Mouse (Mus musculus): ENCODE results near the gene Syt11. TPM values are rescaled to one million over a fixed set of nuclear protein-coding genes. Genes with fewer than 3 reads are reported as not detected.

Gene Syt11
- polyA plus RNA-seq (2017; shearing (Covaris generic)): 100 to 1,000 TPM in 1 of 2 experiments, 10 to 100 TPM in 1; 64.9 to 104 TPM

DNA sequence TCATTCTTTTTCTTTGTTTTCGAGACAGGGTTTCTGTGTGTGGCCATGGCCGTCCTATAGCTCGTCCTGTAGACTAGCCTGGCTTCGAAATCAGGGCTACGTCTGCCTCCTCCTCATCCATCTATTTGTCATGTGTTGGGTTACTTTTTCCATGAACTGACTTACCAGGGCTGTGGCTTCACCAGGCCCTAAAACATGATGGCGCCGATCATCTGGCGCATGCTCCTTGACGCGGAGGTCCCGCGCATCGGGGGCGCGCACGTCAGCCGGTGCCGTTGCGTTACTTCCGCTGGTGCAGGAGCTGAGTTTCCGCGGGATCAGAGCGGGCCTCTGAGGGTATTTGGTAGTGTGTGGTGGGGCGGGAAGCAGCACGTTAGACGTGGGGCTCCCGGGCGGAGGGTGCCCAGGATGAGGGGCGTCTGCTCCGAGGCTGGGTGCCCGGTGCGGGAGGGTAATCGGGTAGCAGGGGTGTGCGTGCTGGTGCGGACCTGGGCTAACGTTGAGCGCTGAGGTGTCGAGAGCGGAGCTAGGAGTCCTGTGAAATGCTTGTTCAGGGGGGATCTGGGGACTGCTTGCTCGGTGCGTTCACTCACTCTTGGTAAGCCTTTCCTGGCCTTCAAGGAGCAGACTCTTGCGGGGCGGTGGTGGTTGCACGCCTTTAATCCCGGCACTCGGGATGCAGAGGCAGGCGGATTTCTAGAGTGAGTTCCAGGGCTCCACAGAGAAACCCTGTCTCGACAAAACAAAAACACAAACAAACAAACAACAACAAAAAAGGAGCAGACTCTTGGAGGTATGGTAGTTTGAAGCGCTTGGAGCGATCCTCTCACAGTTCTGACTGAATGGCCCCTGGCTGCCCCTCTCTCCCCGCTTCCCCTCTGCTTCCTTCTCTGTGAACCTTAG lies at the start of gene Syt11:
Gene Syt11, minus strand, starts transcription at position 226 of the 903 bp plus-strand sequence.

DNA sequence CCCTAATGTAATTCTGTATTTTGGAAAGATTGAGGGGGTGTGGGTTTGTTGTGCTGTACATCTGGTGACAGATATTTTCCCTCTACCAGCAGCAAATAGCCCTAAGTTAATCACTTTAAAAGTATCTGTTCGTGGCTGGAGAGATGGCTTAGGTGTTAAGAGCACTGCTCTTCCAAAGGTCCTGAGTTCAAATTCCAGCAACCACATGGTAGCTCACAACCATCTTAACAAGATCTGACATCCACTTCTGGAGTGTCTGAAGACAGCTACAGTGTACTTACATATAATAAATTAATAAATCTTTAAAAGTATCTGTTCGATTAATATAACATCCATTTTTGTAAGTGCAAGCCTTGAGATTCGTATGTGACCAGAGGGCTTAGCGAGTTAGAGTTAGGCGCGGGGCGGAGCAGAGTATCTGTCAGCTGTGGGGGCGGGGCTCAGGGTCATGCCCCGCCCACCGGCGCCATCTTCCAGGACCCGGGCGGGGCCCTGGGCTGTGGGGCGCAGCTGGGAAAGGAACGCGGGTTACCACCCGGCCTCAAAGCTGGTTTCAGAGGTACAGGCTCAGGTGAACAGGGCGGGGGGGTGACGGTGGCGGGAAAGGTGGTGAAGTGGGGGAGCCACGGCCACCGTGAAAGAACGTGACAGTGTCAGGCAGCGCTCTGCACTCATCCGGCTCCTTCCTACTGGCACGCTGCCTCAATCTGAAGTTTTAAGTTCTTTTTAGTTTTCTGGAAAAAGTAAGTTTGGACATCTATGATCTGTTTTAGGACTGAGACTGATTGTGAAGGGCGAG lies 58.4 kb downstream of the Syt11 start, which contains the start of gene Rit1:
Gene Rit1, plus strand, starts transcription at position 440 of the 799 bp plus-strand sequence.

Other genes with a start within 250 kb of the Syt11 start
- under 1 TPM; 0.24 to 0.40 TPM for gene Mex3a, start 242.8 kb downstream of the Syt11 start, polyA plus RNA-seq (2017; shearing (Covaris generic))
- gene Rab25, start 226.9 kb downstream of the Syt11 start, polyA plus RNA-seq (2017; shearing (Covaris generic)): 1 to 10 TPM in 1 of 2 experiments, under 1 TPM in 1; 0.77 to 1.7 TPM
- 100 to 1,000 TPM; 166 to 168 TPM for gene Lamtor2, start 222.1 kb downstream of the Syt11 start, polyA plus RNA-seq (2017; shearing (Covaris generic))
- gene Ubqln4, start 221.4 kb downstream of the Syt11 start, polyA plus RNA-seq (2017; shearing (Covaris generic)): 10 to 100 TPM; 48.2 to 54.1 TPM
- gene Ssr2, start 199.3 kb downstream of the Syt11 start, polyA plus RNA-seq (2017; shearing (Covaris generic)): 100 to 1,000 TPM in 1 of 2 experiments, 10 to 100 TPM in 1; 99.3 to 122 TPM
- 100 to 1,000 TPM; 120 to 137 TPM for gene Arhgef2, start 169.2 kb downstream of the Syt11 start, polyA plus RNA-seq (2017; shearing (Covaris generic))
- not detected for gene Rxfp4, start 122.0 kb downstream of the Syt11 start, polyA plus RNA-seq (2017; shearing (Covaris generic))
- gene Khdc4, start 89.4 kb downstream of the Syt11 start, polyA plus RNA-seq (2017; shearing (Covaris generic)): 100 to 1,000 TPM in 1 of 2 experiments, 10 to 100 TPM in 1; 93.7 to 133 TPM
- gene Rit1, start 58.3 kb downstream of the Syt11 start, polyA plus RNA-seq (2017; shearing (Covaris generic)): 10 to 100 TPM; 52.5 to 58.6 TPM
- gene Gon4l, start 60.1 kb upstream of the Syt11 start, polyA plus RNA-seq (2017; shearing (Covaris generic)): 10 to 100 TPM; 28.8 to 30.0 TPM
- 10 to 100 TPM; 27.2 to 32.3 TPM for gene Msto1, start 138.8 kb upstream of the Syt11 start, polyA plus RNA-seq (2017; shearing (Covaris generic))
- 10 to 100 TPM; 32.6 to 35.9 TPM for gene Ash1l, start 175.5 kb upstream of the Syt11 start, polyA plus RNA-seq (2017; shearing (Covaris generic))
- 100 to 1,000 TPM; 155 to 171 TPM for gene Dap3, start 176.0 kb upstream of the Syt11 start, polyA plus RNA-seq (2017; shearing (Covaris generic))